Mouse (Mus musculus) bone marrow, adult 2 months (tissue): Measurements from ENCODE around the gene Shisa4. TPM values are rescaled to one million over a fixed set of nuclear protein-coding genes. Genes with fewer than 3 reads are reported as not detected.

Experiments
- H3K27ac ChIP-seq: fragments of 200-500 bp; 2 replicates; pipeline ENCODE4 v1.5.1; 2012; ENCODE audit warnings: low read depth, mild to moderate bottlenecking, control low read depth, inconsistent platforms, low read length; ENCODE audit not compliant: control insufficient read depth, poor library complexity, insufficient read depth
- H3K4me1 ChIP-seq: fragments of 200-500 bp; 2 replicates; pipeline ENCODE4 v1.6.1; 2011; ENCODE audit warnings: low read length; ENCODE audit not compliant: control insufficient read depth, insufficient read depth
- H3K4me3 ChIP-seq: fragments of 200-500 bp; replicated peaks from 2 replicates; pipeline ENCODE3; 2011; ENCODE audit warnings: mild to moderate bottlenecking, low read depth, low read length, control low read depth; ENCODE audit not compliant: control insufficient read depth
- CTCF ChIP-seq: fragments of 200-500 bp; IDR thresholded peaks from 2 replicates; pipeline ENCODE4 v1.5.1; 2011; ENCODE audit warnings: low read length, control low read depth; ENCODE audit not compliant: control insufficient read depth, insufficient read depth
- POLR2A ChIP-seq: fragments of 200-500 bp; IDR thresholded peaks from 2 replicates; pipeline ENCODE4 v1.6.1; 2011; ENCODE audit warnings: low read depth, mild to moderate bottlenecking, control low read depth, low read length, borderline replicate concordance; ENCODE audit not compliant: control insufficient read depth
- WGBS: fragments of 180-500 bp; shearing (Covaris S2); methylation state at CpG from one replicate; pipeline ENCODE4 v1.1.7; 2018; 5-methylcytosine and 5-hydroxymethylcytosine counted together
- polyA plus RNA-seq: library from polyadenylated mRNA; stranded (reverse); fragments of >200 nt; gene quantifications from 2 replicates; pipeline ENCODE4 v1.2.4, GENCODE M21; 2011; ENCODE audit warnings: low replicate concordance; ENCODE audit not compliant: missing spikeins, insufficient read depth, insufficient read length

Shisa4 gene
- polyA plus RNA-seq, 1 experiment: not detected

DNA sequence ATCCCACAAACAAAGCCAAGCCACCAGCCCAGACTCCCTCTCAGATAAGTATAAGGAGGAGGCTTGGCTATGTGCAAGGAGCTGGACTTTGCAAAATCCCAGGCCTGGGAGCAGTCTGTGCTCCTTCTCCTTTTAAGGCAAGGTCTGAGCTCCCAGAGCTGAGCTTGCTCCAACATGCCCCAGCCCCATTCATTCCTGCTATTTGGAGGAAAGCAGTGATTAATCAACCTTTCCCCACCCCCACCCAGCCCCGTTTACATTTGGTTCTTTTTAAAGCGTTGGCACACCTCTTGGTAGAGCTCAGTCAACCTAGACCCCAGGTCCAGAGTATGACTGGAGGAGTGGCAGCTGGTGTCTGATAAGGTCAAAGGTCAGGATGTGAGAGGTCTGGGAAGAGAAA lies 16.0 kb downstream of the Shisa4 start:
- Histone ChIP-seq H3K4me1 (no peaks in the 10 kb centered on the region), H3K27ac (no peak overlapping the region), H3K4me3 (no peak overlapping the region)
- WGBS: 37% methylated on average over 2 of the region's 2 CpGs
- TF ChIP-seq CTCF (no peak), POLR2A (no peak)

- TF ChIP-seq POLR2A: no peak
- TF ChIP-seq CTCF: no peak
- H3K4me3 ChIP-seq: no peak overlapping the region
- 80% methylated on average over 3 of the region's 3 CpGs for WGBS
- no peaks in the 10 kb centered on the region for H3K4me1 ChIP-seq
- H3K27ac ChIP-seq: no peak overlapping the region
These were observed 23.1 kb downstream of the Shisa4 start for GRCm38 (mm10) chr1:135351953-135352352.

DNA sequence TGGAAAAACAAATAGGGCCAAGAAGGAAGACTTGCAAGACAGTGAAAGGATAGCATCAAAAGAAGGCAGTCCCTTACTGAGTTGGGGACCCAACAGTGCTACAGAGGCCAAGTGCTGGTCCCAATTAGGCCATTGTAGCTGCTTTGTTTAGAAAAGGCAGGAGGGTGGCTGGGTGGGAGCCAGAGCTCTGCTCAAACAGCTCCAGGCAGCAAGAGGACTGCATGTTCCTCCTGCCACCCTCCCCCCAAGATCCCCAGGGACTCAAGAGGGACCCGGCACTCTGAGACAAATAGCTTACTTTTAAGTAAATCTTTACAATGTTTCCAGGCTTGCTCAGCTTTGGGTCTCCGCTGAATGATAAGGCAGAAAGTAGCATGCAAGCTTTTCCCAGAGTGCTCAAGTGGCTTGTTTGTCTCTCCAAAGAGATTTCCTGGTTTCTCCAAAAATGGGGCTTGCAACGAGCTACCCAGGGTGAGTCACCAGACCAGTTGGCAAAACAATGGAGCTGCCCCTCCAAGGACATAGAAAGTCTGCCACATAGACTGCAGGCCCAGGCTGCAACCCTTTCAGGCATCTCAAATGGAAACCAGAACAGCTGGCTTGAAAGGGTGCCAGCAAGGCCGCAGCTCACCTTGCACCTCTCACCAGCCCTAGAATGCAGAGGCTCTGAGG lies 27.4 kb downstream of the Shisa4 start:
- H3K4me3 ChIP-seq: no peak overlapping the region
- TF ChIP-seq CTCF (no peak), POLR2A (no peak)
- WGBS: 70% methylated on average over 4 of the region's 4 CpGs
- no peak overlapping the region for H3K27ac ChIP-seq
- no peaks in the 10 kb centered on the region for H3K4me1 ChIP-seq

- WGBS: 70% methylated on average over 3 of the region's 3 CpGs
- Histone ChIP-seq H3K4me1 (no peaks in the 10 kb centered on the region), H3K27ac (no peak overlapping the region), H3K4me3 (no peak overlapping the region)
- no peak for TF ChIP-seq POLR2A
- no peak for TF ChIP-seq CTCF
These were observed 28.1 kb downstream of the Shisa4 start for GRCm38 (mm10) chr1:135346891-135347290.

DNA sequence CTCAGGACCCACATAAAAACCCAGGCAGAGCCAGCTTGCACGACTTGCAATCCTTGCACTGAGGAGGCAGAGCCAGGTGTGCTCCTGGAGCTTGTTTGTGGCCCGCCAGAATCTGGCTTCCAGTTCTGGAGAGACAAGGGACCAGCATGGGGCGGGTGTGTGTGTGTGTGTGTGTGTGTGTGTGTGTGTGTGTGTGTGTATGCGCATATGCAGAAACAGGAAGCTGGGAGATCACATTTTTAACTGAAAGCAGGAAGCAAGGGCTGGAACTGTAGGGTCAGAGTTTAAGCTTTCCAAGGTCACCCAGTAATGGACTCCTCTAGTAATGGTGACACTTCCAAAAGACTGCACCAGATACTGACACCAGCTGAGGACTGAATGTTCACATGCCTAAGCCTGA lies 31.0 kb downstream of the Shisa4 start:
- TF ChIP-seq CTCF (no peak), POLR2A (no peak)
- WGBS: 35% methylated on average over 4 of the region's 4 CpGs
- Histone ChIP-seq H3K27ac (no peak overlapping the region), H3K4me3 (no peak overlapping the region), H3K4me1 (no peaks in the 10 kb centered on the region)

DNA sequence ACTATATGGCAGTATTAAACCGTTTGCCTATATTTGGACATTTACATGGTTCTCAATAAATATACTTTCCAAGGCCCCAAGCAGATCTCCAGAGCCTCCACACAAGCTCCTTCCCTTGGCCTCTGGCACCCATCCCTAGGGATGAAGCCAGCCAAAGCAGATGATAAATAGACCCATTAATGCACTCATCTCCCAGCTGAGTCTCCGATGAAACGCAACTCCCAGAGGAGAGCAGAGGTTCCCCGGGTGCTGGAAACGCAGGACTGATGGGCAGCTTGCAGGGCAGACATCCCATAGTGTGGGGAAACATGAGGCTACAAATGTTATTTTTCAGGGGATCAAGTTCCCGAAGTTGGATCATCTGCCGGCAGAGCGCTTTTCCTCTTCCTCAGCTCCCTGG lies 33.1 kb downstream of the Shisa4 start:
- no peak overlapping the region for H3K4me3 ChIP-seq
- TF ChIP-seq POLR2A (no peak), CTCF (no peak)
- no peak overlapping the region for H3K27ac ChIP-seq
- no peaks in the 10 kb centered on the region for H3K4me1 ChIP-seq
- WGBS: 85% methylated on average over 8 of the region's 8 CpGs

DNA sequence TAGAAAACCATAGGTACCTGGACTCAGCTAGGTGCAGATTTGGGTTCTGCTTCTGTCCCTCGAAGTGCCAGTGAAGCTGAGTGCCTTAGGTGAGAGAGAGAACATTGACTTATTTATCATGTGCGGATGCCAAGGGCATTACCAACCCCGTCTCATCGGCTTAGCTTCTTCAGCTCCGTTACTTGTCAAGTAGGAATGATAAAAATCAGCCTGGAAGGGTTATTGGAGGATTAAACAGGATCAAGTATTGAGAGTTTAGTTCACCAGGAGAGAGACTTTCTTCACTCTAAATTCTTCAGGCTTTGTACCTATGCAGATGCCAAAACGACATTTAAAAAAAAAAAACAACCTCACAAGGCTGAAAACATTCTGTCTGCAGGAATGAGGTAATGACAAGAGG lies 44.5 kb downstream of the Shisa4 start:
- TF ChIP-seq POLR2A (no peak), CTCF (no peak)
- 66% methylated on average over 6 of the region's 6 CpGs for WGBS

DNA sequence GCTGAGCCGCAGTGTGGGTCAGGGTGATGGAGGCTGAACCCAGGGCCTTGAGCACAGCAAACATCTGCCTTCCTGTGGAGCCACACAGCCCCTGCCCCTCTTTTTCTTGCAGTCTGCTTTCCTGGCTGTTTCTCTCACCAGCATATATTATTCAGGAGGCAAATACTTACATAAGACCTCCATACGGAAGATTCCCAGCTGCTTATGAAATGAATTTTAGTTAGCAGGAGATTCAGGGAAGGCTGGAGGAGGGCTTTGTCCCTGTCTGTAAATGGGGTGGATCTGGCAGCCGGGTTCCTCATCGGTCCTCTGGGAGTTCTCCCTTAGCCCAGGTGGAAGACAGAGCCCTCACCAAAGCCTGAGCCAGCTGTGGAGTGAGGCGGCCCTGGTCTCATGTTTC lies 46.7 kb downstream of the Shisa4 start:
- Histone ChIP-seq H3K4me1 (no peaks in the 10 kb centered on the region), H3K4me3 (no peak overlapping the region), H3K27ac (no peak overlapping the region)
- no peak for TF ChIP-seq CTCF
- no peak for TF ChIP-seq POLR2A
- 66% methylated on average over 5 of the region's 5 CpGs for WGBS

More for the DNA sequence above, 44.5 kb downstream of the Shisa4 start:
- Histone ChIP-seq H3K27ac (no peak overlapping the region), H3K4me1 (no peaks in the 10 kb centered on the region), H3K4me3 (no peak overlapping the region)

GRCm38 (mm10) chr1:135325934-135326333 lies 49.1 kb downstream of the Shisa4 start:
- TF ChIP-seq POLR2A (no peak), CTCF (no peak)
- 73% methylated on average over 2 of the region's 2 CpGs for WGBS
- Histone ChIP-seq H3K27ac (no peak overlapping the region), H3K4me3 (no peak overlapping the region), H3K4me1 (no peaks in the 10 kb centered on the region)
